Comparison of ENCODE assay signal across 37 mouse cellular contexts in the genomic region with DNA sequence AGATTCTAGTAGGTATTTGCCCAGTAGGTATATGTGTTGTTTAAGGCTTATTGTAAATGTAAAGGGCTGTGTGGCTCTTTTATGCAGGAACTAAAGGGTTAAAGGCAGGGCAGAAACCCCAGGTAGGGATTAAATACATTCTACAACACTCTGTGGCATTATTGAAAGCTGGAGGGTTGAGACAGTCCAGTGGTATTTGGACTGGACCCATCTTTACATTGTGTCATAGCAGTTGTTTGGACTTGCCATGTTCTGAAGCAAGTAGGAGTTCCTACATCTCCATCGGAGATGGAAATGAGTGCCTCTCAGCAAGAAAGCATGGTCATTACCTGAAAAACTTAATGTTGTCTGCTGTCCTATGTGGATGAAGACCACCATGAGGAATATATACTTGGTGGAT. TPM values are rescaled to one million over a fixed set of nuclear protein-coding genes. Genes with fewer than 3 reads are reported as not detected.
"Had no signal": no experiment of that assay in that cellular context is flagged by ENCODE, and none has a peak within 500 bp of the region (broad histone marks: within the 10 kb centered on the region; RNA-seq: fewer than 3 reads in every experiment).

No protein-coding gene starts in this region.

- DNase-seq: left cerebral cortex, postnatal 4 days; liver, embryonic 13.5 days; liver, postnatal 0 days; lung, adult 18-20 months; lung, adult 2 months; lung, embryonic 14.5 days; lung, postnatal 10 days; lung, postnatal 14 days; lung, postnatal 36 days; lung, postnatal 4 days; midbrain, embryonic 14.5 days had no signal

RNA-seq across cellular contexts. Expression of gene Khdc1a, which starts 8.7 kb away (rescaled TPM):
- polyA plus RNA-seq: limb, embryonic 10.5 days; limb, embryonic 11.5 days; limb, embryonic 12.5 days; limb, embryonic 13.5 days; limb, embryonic 14.5 days; limb, embryonic 15.5 days; liver, adult 2 months; liver, embryonic 11.5 days; liver, embryonic 12.5 days; liver, embryonic 13.5 days; liver, embryonic 14.5 days; liver, embryonic 15.5 days; liver, embryonic 16.5 days; liver, postnatal 0 days; lung, adult 2 months; lung, embryonic 14.5 days; lung, embryonic 16.5 days; lung, postnatal 0 days; macrophage; midbrain, embryonic 10.5 days; midbrain, embryonic 11.5 days; midbrain, embryonic 12.5 days; midbrain, embryonic 13.5 days; midbrain, embryonic 14.5 days; midbrain, embryonic 15.5 days; midbrain, embryonic 16.5 days; midbrain, postnatal 0 days; myocyte; neural tube, embryonic 11.5 days; neural tube, embryonic 12.5 days had no signal

RNA-seq across cellular contexts. Expression of gene Khdc1c, which starts 27.4 kb away (rescaled TPM):
- polyA plus RNA-seq: limb, embryonic 10.5 days; limb, embryonic 11.5 days; limb, embryonic 12.5 days; limb, embryonic 13.5 days; limb, embryonic 14.5 days; limb, embryonic 15.5 days; liver, adult 2 months; liver, embryonic 11.5 days; liver, embryonic 12.5 days; liver, embryonic 13.5 days; liver, embryonic 14.5 days; liver, embryonic 15.5 days; liver, embryonic 16.5 days; liver, postnatal 0 days; lung, adult 2 months; lung, embryonic 14.5 days; lung, embryonic 15.5 days; lung, embryonic 16.5 days; lung, postnatal 0 days; macrophage; midbrain, embryonic 10.5 days; midbrain, embryonic 11.5 days; midbrain, embryonic 12.5 days; midbrain, embryonic 13.5 days; midbrain, embryonic 14.5 days; midbrain, embryonic 15.5 days; midbrain, embryonic 16.5 days; midbrain, postnatal 0 days; myocyte; neural tube, embryonic 11.5 days; neural tube, embryonic 12.5 days had no signal

RNA-seq across cellular contexts. Expression of gene Khdc1b, which starts 42.6 kb away (rescaled TPM):
- polyA plus RNA-seq: limb, embryonic 10.5 days; limb, embryonic 11.5 days; limb, embryonic 15.5 days; liver, adult 2 months; liver, embryonic 11.5 days; liver, embryonic 12.5 days; liver, embryonic 13.5 days; liver, embryonic 14.5 days; liver, embryonic 15.5 days; liver, embryonic 16.5 days; liver, postnatal 0 days; lung, adult 2 months; lung, postnatal 0 days; macrophage; midbrain, embryonic 10.5 days; midbrain, embryonic 11.5 days; myocyte; neural tube, embryonic 11.5 days had no signal
